9 mouse cellular contexts compared by ENCODE assay signal in the genomic region with DNA sequence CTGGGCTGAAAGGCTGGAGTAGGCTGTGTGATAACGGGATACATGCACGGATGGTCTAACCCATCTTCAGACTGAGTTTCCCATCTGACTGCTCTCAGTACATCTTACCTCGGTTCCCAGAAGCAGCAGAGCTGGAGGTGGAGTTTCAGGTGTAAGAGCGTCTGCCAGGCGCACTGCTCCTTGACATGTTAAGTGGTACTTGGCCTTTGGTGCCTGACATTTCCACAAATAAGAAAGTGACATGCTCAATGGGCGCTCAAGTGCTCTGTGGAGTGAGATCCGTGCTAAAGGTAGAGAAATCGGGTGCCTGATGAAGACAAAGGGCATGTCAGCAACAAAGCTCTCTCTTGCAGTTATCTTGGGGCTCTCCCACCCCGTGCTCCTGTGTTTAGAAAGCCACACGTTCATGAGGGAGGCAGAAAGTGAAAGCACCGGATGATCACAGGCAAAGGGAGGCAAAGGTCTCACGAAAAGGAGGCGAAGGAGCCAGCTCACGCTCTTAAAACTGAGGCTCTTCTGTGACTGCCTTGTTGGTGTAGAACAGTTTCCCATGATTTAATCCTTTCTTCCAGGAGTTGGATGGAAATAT. TPM values are rescaled to one million over a fixed set of nuclear protein-coding genes. Genes with fewer than 3 reads are reported as not detected.
A peak's percentile ranks its signal among the peaks of the same experiment; 100 is the strongest.
DNase-seq lines count a peak whose midpoint lies in the region; ATAC-seq and TF ChIP-seq lines count a peak whose summit lies in the region.
"Had no signal": no experiment of that assay in that cellular context is flagged by ENCODE, and none has a peak within 500 bp of the region (broad histone marks: within the 10 kb centered on the region; RNA-seq: fewer than 3 reads in every experiment).

No protein-coding gene starts in this region.

- H3K4me2 ChIP-seq in heart, embryonic 15.5 days: peak overlapping the region; percentile 17
- H3K4me2 ChIP-seq in forebrain, embryonic 13.5 days: no peak overlapping the region

- H3K27ac ChIP-seq in heart, embryonic 15.5 days: no peak overlapping the region
- no peak overlapping the region; the same call in 1 of the 2 replicates for H3K27ac ChIP-seq in forebrain, embryonic 13.5 days
- H3K27ac ChIP-seq in gastrocnemius, adult 2 months: no peak overlapping the region

- no peak for DNase-seq in heart, postnatal 14 days
- peak; percentile 64 to 76 for DNase-seq in lung, adult 18-20 months
- DNase-seq in thymus, postnatal 14 days: peak; percentile 51
- DNase-seq in adipocyte (ENCODE audit: low spot score): no peak
- DNase-seq in gastrocnemius, adult 2 months: no peak
- no peak for DNase-seq in adrenal gland, adult 8-10 months

- H3K4me3 ChIP-seq in heart, embryonic 15.5 days: 0 out of 2 replicates have a peak overlapping the region, but pooled peaks have one; percentile 9
- no peak overlapping the region for H3K4me3 ChIP-seq in forebrain, embryonic 13.5 days
- H3K4me3 ChIP-seq in gastrocnemius, adult 2 months: no peak overlapping the region

- peaks cover 15% of the 10 kb centered on the region for H3K27me3 ChIP-seq in heart, embryonic 15.5 days
- H3K27me3 ChIP-seq in forebrain, embryonic 13.5 days: 0 out of 2 replicates have a peak, but pooled peaks cover 3% of the 10 kb centered on the region

- H3K9ac ChIP-seq in heart, embryonic 15.5 days: no peak overlapping the region
- H3K9ac ChIP-seq in forebrain, embryonic 13.5 days: no peak overlapping the region

- intact Hi-C loops in heart, postnatal 14 days (cut with DNase I): no loop called here
- intact Hi-C loops in gastrocnemius, adult 2 months (cut with DNase I): no loop called here

- no peak for TF ChIP-seq CTCF in gastrocnemius, adult 2 months (IDR thresholded peaks at IDR 0.05)

- H3K9me3 ChIP-seq in heart, embryonic 15.5 days (replicated peaks): no peaks in the 10 kb centered on the region
- no peaks in the 10 kb centered on the region for H3K9me3 ChIP-seq in forebrain, embryonic 13.5 days (replicated peaks)

- H3K36me3 ChIP-seq in heart, embryonic 15.5 days: no peaks in the 10 kb centered on the region
- H3K36me3 ChIP-seq in forebrain, embryonic 13.5 days (ENCODE audit: poor library complexity, severe bottlenecking): no peaks in the 10 kb centered on the region

- H3K4me1 ChIP-seq in heart, embryonic 15.5 days (replicated peaks): peaks cover 7% of the 10 kb centered on the region; the same call in 1 of the 2 replicates
- H3K4me1 ChIP-seq in forebrain, embryonic 13.5 days: peaks cover 19% of the 10 kb centered on the region

- WGBS in heart, embryonic 15.5 days: 37% methylated on average over 14 of the region's 14 CpGs
- 51% methylated on average over 14 of the region's 14 CpGs for WGBS in forebrain, embryonic 13.5 days

- ATAC-seq in heart, embryonic 15.5 days (replicated peaks; ENCODE audit: insufficient number of reproducible peaks, insufficient read depth, low FRiP score, low read depth): no peak
- ATAC-seq in forebrain, embryonic 13.5 days: peak; percentile 48
- ATAC-seq: hindbrain, embryonic 16.5 days had no signal

RNA-seq across cellular contexts. Expression of gene Mfap3, which starts 55.3 kb away (rescaled TPM):
- polyA plus RNA-seq in heart, embryonic 15.5 days (2015; fragmentation: Nextera tagmentation; extraction: Ambion mirVana): 25.9 and 28.8 TPM in 2 replicates
- 10 to 100 TPM; 17.6 to 18.7 TPM for total RNA-seq in heart, postnatal 14 days (2021)
- 61.6 and 62.6 TPM in 2 replicates for polyA plus RNA-seq in forebrain, embryonic 13.5 days (2015; fragmentation: Nextera tagmentation; extraction: Ambion mirVana)
- total RNA-seq in gastrocnemius, adult 2 months (2021): 1 to 10 TPM; 7.6 to 9.2 TPM
- 10 to 100 TPM; 20.8 to 33.3 (median 29.6) TPM for total RNA-seq in adrenal gland, adult 8-10 months (2022)

RNA-seq across cellular contexts. Expression of gene Fam114a2, which starts 55.4 kb away (rescaled TPM):
- 57.4 and 66.6 TPM in 2 replicates for polyA plus RNA-seq in heart, embryonic 15.5 days (2015; fragmentation: Nextera tagmentation; extraction: Ambion mirVana)
- total RNA-seq in heart, postnatal 14 days (2021): 10 to 100 TPM; 41.5 to 42.8 TPM
- 92.9 TPM in 2 replicates for polyA plus RNA-seq in forebrain, embryonic 13.5 days (2015; fragmentation: Nextera tagmentation; extraction: Ambion mirVana)
- total RNA-seq in gastrocnemius, adult 2 months (2021): 10 to 100 TPM; 48.6 to 50.9 TPM
- total RNA-seq in adrenal gland, adult 8-10 months (2022): 10 to 100 TPM; 64.6 to 83.3 (median 76.3) TPM

Comparison
In these comparisons a context has a peak if more than half of its experiments do, and no peak if none do; other contexts are left out.
1. DNase-seq: peak in lung, adult 18-20 months (2 of 2) and thymus, postnatal 14 days (single experiment); none in heart, postnatal 14 days (0 of 2), adipocyte (single experiment), gastrocnemius, adult 2 months (single experiment) and adrenal gland, adult 8-10 months (single experiment).